Mouse (Mus musculus) splenic B cell, adult 2 months (primary cell): ENCODE data around the gene Entr1.

Experiments
- DNase-seq: peaks from one replicate; pipeline ENCODE4 v3.0.0-alpha.2; 2011; ENCODE audit warnings: low read depth, low spot score
- H3K27me3 ChIP-seq: 2 replicates; pipeline ENCODE4 v1.6.1; 2012; ENCODE audit warnings: mild to moderate bottlenecking, low read length, moderate library complexity, mixed read lengths; ENCODE audit not compliant: control insufficient read depth, poor library complexity, insufficient read depth, severe bottlenecking
- H3K36me3 ChIP-seq: 2 replicates; pipeline ENCODE4 v1.6.1; 2012; ENCODE audit warnings: mild to moderate bottlenecking, low read length, moderate library complexity, mixed read lengths; ENCODE audit not compliant: control insufficient read depth, poor library complexity, insufficient read depth, severe bottlenecking

Gene Entr1

DNA sequence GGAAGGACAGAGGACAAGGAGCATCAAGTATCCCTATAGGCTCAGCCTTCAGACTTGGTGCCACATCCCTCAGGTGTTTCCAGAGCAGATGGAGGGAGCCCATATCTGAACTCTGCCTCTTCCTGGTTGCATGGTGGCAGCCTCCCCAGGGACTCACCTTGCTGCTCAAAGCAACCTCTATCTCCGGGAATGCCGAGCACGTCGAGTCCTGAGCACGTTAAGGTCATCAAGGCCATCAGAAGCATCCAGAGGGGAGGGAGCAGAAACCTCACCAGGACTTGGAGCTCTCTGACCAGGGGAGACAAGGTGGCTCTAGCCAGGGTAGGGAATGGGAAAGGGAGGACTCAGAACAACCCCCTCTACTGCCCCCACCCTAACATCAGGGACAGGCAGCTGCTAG, 25.6 kb downstream of the Entr1 start:
- Histone ChIP-seq H3K36me3 (peaks cover 4% of the 10 kb centered on the region; the same call in 1 of the 2 replicates), H3K27me3 (no peaks in the 10 kb centered on the region)
- DNase-seq, result no peak

DNA sequence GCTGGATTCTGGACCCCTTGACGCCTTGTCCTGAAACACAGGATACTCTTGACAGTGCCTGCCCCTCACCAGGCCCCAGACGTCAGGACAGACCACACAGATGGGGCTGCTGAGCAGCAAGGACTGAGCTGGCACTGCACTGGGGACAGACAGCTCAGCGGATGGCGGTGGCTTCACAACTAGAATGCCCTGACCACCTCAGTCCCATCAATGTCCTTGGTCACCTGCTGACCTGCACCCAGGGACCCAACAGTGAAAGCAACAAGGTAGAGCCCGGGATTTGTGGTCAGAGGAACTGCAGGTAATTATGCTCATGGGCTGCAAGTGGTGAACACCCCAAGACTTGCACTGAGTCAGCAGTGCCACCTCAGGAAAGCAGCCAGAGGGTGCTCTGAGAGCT, 26.1 kb downstream of the Entr1 start:
- H3K27me3 ChIP-seq, result no peaks in the 10 kb centered on the region
- peaks cover 3% of the 10 kb centered on the region; the same call in 1 of the 2 replicates for H3K36me3 ChIP-seq
- no peak for DNase-seq

DNA sequence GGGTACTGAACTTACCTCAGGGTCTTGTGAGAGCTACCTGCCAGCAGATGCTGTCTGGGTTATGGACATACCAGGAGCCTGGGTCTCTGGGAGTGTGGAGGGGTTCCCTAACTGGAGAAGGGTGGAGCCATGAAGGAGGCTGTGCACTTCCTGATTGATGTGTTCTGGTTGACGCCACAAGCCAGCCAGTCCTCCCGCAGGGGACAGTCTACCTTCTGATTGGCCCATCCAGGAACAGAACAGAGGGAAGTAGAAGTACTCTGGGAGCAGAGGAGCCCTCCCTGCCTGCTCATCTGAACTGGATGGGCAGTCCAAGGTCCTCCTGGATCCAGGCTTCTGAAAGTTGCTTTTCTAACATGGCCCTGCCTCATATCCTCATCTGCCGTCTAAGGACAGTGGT, 28.3 kb downstream of the Entr1 start, which contains the start of gene Card9:
Gene Card9 (minus strand): TSS at position 147 of the 400 bp plus-strand sequence.
- Histone ChIP-seq H3K36me3 (0 out of 2 replicates have a peak, but pooled peaks cover 2% of the 10 kb centered on the region), H3K27me3 (no peaks in the 10 kb centered on the region)
- no peak for DNase-seq

DNA sequence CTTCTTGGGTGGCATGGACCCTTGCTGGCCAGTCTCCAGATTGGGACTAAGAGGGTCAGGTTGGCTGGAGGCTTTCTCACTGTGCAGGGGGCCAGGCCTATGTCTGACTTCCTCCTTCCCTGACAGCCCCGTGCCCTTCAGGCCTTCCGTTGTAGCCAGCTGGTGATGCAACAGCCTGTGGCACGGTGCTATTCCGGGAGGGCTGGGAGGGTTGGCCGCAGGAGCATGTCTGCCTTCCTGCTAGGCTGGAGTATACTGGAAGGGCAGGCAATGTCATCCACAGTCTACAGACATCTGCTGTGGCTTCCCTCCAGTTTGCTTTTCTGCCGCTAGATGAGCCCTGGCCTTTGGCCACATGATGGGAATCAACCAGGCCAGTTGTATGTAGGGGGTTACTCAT, 29.1 kb downstream of the Entr1 start:
- H3K36me3 ChIP-seq, result no peaks in the 10 kb centered on the region
- DNase-seq, result no peak
- no peaks in the 10 kb centered on the region for H3K27me3 ChIP-seq

DNA sequence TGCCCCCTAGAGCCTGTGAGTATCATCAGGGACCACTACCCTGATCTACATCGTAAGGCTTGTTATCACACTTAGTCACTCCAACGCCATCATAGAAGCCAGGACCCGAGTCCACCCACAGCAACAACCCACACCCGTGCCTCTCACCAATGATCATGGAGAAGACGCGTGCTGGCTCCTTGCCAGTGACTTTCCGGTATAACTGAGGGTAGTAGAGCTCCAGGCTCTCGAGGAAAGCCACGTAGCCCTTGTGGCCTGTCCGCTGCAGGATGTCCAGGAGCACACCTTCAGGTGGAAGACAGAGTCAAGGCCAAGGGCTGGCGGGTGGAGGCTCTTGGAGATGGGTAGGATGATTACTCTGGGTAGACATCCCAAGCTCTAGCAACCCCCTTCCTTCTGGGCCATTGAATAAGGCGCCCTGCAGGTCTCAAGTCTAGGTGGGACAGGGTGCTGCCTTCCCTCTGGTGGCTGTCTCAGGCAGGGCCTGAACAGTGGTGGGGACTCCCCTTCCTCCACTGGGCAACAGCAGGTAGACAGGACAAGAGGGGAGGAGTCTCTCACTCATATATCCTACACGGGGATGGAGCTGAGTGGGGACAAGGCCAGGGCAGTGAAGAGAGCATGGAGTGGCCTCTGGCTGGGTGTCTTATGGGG, 30.3 kb downstream of the Entr1 start:
- H3K27me3 ChIP-seq, result no peaks in the 10 kb centered on the region
- DNase-seq, result no peak
- no peaks in the 10 kb centered on the region for H3K36me3 ChIP-seq

DNA sequence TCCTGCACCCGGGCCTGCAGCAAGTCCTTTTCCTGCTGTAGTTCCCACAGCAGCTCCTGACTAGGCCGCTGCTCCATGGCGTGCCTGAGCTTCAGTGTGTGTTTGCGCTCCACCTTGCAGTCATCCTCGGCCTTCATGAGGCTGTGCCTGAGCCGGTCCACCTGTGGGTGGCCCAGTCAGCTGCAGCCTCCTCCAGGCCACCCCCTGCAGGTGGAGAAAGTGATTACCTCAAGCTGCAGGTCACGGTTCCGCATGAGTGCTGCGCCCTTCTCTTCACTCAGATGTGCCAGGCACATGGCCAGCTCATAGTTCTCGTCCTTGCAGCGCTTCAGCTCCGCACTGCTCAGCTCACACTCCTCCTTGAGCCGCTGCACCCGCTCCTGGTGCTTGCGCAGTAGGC, 31.6 kb downstream of the Entr1 start:
- H3K27me3 ChIP-seq, result no peaks in the 10 kb centered on the region
- DNase-seq, result no peak

DNA sequence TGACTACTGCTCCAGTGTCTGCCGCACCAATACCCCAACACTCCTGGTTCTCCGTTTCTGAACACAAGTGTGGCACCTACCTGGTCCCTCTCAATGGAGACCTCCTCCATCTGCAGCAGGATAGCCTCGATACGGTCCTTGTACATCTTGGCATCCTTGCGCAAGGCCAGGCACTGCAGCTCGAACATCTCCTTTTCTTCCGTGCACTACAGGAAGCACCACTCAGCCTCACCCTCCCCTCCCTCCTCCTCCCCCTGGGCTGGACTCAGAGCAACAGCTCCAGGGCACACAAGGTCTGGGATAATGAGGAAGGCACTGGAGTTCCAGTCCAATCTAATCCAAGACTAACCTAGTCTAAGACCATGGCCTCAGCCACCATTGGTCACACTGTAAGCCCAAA, 32.4 kb downstream of the Entr1 start:
- Histone ChIP-seq H3K36me3 (no peaks in the 10 kb centered on the region), H3K27me3 (no peaks in the 10 kb centered on the region)
- no peak for DNase-seq

More for the DNA sequence above, 31.6 kb downstream of the Entr1 start:
- H3K36me3 ChIP-seq, result no peaks in the 10 kb centered on the region

DNA sequence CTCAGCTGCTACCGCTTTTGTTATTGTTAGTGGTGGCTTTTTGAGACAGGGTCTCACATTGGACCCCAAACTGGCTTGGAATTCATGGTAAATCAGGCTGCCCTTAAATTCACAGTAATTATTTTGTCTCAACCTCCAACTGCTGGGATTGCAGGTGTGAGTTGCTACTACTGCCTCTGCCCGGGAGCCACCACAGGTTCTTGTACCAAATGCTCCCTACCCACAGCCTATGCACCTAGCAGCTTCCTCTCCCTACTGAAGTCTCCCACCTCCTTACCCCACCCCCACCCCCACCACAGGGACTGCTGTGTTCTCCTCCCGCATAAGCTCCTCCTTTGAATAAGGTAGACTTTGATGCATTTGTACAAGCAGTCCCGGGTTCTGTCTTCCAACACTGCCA, 32.9 kb downstream of the Entr1 start:
- H3K36me3 ChIP-seq, result no peaks in the 10 kb centered on the region
- DNase-seq, result no peak
- H3K27me3 ChIP-seq, result no peaks in the 10 kb centered on the region

DNA sequence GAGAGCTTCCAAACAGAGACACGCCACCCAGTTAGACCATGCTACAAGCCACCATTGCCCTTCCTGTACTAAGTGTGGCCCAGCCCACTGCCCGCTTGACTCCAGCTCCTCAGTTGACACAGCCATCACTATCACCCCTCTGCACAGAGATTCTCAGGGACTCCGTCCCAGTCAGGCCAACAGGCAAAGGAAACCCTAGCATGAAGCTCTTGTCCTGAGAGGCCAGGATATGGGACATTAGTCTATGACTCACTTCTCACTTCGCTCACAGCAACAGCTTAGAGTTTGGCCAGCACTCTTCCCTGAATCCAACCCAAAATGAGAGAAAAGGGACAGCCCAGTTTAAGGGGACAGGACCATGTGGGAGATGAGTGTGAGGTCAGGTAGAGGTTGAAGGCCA, 34.7 kb downstream of the Entr1 start:
- Histone ChIP-seq H3K27me3 (no peaks in the 10 kb centered on the region), H3K36me3 (no peaks in the 10 kb centered on the region; the same call in 1 of the 2 replicates)
- no peak for DNase-seq

DNA sequence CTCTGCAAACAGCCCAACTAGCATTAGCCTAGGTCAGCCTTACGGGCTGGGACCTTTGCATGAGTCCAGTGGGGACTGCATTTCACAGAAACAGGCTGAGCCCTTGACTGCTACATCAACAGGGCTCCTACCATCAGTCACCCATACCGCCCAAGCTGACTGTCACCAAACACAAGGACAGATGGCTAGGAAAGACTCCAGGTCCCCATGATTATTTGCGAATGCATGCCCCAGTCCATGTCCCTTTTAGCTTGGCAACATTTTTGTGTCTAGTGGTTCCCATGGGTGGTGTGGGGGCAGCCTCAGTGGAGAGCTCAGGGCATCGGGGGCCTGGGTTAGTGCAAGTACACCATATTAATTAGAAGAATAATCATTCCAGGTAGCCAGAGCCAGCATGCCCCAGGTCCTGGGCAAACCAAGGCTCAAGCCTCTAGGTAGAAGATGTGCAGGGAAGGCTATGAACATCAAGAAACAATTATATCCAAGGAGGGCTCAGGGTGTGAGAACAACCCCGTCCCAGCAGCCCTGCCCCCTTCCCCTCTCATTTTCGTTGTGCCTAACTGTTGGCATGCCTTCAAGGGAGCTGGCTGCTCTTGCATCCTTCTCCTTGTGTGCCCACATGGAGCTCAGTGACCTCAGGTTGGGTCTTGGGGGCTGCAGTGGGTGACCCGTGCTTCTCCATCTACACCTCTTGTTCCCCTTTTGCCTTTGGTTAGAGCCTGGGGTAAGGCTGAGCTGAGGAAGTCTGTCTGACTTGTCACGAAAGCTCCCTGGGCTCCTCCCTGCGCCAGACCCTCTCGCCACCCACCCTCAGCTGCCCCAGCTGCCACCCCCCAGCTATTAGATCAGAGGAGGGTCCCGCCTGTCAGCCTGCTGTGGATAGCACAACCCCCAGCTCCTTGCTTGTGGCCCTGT, 35.8 kb downstream of the Entr1 start:
- no peak for DNase-seq
- H3K36me3 ChIP-seq, result no peaks in the 10 kb centered on the region; the same call in 1 of the 2 replicates
- H3K27me3 ChIP-seq, result no peaks in the 10 kb centered on the region

DNA sequence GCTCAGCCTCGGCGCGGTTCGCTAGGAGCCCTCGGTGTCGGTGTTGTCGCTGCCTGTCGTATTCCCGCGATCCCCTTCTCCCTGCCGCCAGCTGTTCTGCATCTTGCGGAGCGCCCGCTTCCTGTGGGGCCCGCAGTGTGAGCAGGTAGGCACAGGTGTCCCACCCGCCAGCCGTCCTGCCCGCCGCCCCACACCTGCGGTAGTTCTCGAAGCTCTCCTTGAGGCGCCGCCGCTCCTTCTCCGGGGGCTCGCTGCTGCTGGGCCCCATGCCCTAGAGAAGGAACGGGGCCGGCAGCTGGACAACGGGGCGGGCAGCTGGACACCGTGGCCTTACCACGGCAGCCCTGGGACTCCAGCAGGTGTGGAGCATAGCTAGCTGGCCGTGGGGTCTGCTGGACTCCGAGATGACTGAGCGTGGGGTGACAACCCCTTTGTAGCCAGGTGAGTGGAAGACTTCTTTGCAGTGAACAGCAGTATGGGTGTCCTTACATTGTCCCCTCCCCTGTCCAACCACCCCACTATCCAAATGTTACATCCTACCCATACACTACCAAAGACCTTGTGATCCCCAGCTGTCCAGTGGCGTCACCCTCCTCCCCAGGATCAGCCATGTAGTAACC, 36.7 kb downstream of the Entr1 start:
- Histone ChIP-seq H3K36me3 (no peaks in the 10 kb centered on the region; the same call in 1 of the 2 replicates), H3K27me3 (no peaks in the 10 kb centered on the region)
- DNase-seq, result peak; percentile 10

DNA sequence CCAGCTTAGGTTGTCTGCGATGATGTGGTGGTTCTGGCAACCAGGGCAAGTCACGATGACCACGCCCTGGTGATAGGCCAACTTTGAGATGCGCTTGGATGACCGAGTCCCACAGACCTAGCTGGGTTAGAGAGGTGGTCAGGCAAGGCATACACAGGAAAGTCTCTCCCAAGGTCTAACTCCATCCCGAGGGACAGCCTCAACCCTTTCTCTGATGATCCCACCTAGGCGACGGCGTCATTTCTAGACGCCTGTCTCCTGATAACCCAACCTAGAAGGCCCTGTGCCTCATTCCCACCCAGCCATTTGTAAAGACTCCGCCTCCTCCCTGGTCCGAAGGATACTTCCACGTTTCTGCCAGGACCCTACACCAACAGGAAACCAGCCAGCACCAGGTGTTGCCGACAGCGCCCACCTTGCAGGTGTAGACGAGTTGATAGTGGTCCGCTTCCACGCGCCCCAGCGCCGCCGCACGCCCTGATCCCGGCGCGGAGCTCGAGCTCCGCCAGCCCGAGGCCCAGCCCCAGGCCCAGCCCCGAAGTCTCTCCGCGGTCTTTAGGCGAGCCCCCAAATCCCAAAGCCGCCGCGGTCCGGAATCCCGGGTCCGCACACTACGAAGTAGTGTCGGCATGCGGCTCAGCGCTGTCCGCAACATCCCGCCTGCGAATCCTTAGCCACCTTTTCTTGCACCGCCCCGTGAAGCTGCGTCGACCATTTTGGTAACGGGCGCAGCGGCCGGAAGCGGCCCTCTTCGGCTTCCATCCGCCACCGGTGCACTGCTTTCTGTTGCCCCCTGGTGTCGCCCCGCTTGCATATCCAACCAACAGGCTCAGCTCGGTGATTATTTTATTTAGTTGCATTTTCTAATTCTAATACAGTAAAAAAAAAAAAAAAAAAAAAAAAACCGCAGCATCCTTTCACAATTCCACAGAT, 37.5 kb downstream of the Entr1 start, which contains the start of gene Dnlz:
Gene Dnlz (minus strand): TSS at position 753 of the 933 bp plus-strand sequence.
- DNase-seq, result peak; percentile 95
- no peaks in the 10 kb centered on the region for H3K27me3 ChIP-seq
- H3K36me3 ChIP-seq, result no peaks in the 10 kb centered on the region; the same call in 1 of the 2 replicates

DNA sequence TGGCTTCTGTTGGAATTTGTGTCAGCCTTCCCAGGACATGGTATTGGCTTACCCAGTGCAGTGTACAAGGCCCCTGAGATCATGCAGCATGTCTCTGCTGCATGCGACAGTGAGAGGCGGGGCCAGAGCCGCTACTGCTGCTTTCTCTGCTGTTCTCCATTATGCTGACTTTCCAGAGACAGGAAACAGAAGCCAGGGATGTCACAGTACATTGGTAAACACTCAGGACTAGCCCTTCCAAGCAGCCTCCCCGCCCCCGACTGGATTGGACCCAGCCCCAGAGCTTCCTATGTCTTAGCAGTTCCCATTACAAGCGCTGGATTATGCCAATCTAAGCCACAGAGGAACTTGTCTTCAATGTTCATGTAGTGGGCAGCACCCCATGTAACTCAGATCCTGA, 40.9 kb downstream of the Entr1 start:
- DNase-seq, result no peak
- no peaks in the 10 kb centered on the region for H3K27me3 ChIP-seq
- H3K36me3 ChIP-seq, result peaks cover 1% of the 10 kb centered on the region
